Mouse (Mus musculus): ENCODE measurements around the gene Rasip1. TPM values are rescaled to one million over a fixed set of nuclear protein-coding genes. Genes with fewer than 3 reads are reported as not detected.

Gene Rasip1
- not detected for polyA plus RNA-seq (2012; fragmentation: generic; extraction: Trizol)
- long read RNA-seq, experiment 1: 0 reads
- long read RNA-seq, experiment 2: 0 reads

GRCm38 (mm10) chr7:45627261-45627660, at the start of gene Rasip1:
Gene Rasip1 (plus strand): TSS chr7:45627488.
- Histone ChIP-seq H3K4me3 (ENCODE audit: insufficient read depth, poor library complexity, severe bottlenecking) (no peak within 1 kb of the TSS), H3ac (ENCODE audit: control insufficient read depth, insufficient read length, low read depth) (no peak within 1 kb of the TSS), H3K79me2 (ENCODE audit: control insufficient read depth, insufficient read depth) (no peaks in the 10 kb centered on the region), H3K79me3 (ENCODE audit: low read depth) (no peaks in the 10 kb centered on the region), H3K27me3 (ENCODE audit: control insufficient read depth, insufficient read depth, insufficient read length) (peaks cover 10% of the 10 kb centered on the region), H3K36me3 (ENCODE audit: control insufficient read depth, insufficient read depth) (no peaks in the 10 kb centered on the region)
- no peak for TF ChIP-seq FOSL1 (IDR thresholded peaks at IDR 0.05; ENCODE audit: insufficient read depth, low read length, poor library complexity, severe bottlenecking)
- no peak for TF ChIP-seq USF1 (IDR thresholded peaks at IDR 0.05; ENCODE audit: low read depth)
- TF ChIP-seq CEBPB (IDR thresholded peaks at IDR 0.05; ENCODE audit: low read depth): no peak
- no peak for TF ChIP-seq MYOD1 (IDR thresholded peaks at IDR 0.05; ENCODE audit: control insufficient read depth, insufficient read length, low read depth)
- no peak for TF ChIP-seq MYOG (IDR thresholded peaks at IDR 0.05; ENCODE audit: control insufficient read depth, extremely low read depth, insufficient read length)
- no peak for TF ChIP-seq CTCF (IDR thresholded peaks at IDR 0.05; ENCODE audit: control insufficient read depth, insufficient read depth, insufficient read length)
- TF ChIP-seq MAX (IDR thresholded peaks at IDR 0.05): no peak

- Histone ChIP-seq H3K4me3 (ENCODE audit: insufficient read depth, poor library complexity, severe bottlenecking) (no peak overlapping the region), H3K79me2 (ENCODE audit: control insufficient read depth, insufficient read depth) (no peaks in the 10 kb centered on the region), H3K36me3 (ENCODE audit: control insufficient read depth, insufficient read depth) (no peaks in the 10 kb centered on the region), H3K79me3 (ENCODE audit: low read depth) (no peaks in the 10 kb centered on the region), H3K27me3 (ENCODE audit: control insufficient read depth, insufficient read depth, insufficient read length) (no peaks in the 10 kb centered on the region), H3ac (ENCODE audit: control insufficient read depth, insufficient read length, low read depth) (no peak overlapping the region)
- no peak for TF ChIP-seq MYOD1 (IDR thresholded peaks at IDR 0.05; ENCODE audit: control insufficient read depth, insufficient read length, low read depth)
- TF ChIP-seq CTCF (IDR thresholded peaks at IDR 0.05; ENCODE audit: control insufficient read depth, insufficient read depth, insufficient read length): no peak
- no peak for TF ChIP-seq MAX (IDR thresholded peaks at IDR 0.05)
- TF ChIP-seq CEBPB (IDR thresholded peaks at IDR 0.05; ENCODE audit: low read depth): no peak
- TF ChIP-seq USF1 (IDR thresholded peaks at IDR 0.05; ENCODE audit: low read depth): no peak
- no peak for TF ChIP-seq MYOG (IDR thresholded peaks at IDR 0.05; ENCODE audit: control insufficient read depth, extremely low read depth, insufficient read length)
- no peak for TF ChIP-seq FOSL1 (IDR thresholded peaks at IDR 0.05; ENCODE audit: insufficient read depth, low read length, poor library complexity, severe bottlenecking)
Measured at GRCm38 (mm10) chr7:45585923-45586322, 41.4 kb upstream of the Rasip1 start.

DNA sequence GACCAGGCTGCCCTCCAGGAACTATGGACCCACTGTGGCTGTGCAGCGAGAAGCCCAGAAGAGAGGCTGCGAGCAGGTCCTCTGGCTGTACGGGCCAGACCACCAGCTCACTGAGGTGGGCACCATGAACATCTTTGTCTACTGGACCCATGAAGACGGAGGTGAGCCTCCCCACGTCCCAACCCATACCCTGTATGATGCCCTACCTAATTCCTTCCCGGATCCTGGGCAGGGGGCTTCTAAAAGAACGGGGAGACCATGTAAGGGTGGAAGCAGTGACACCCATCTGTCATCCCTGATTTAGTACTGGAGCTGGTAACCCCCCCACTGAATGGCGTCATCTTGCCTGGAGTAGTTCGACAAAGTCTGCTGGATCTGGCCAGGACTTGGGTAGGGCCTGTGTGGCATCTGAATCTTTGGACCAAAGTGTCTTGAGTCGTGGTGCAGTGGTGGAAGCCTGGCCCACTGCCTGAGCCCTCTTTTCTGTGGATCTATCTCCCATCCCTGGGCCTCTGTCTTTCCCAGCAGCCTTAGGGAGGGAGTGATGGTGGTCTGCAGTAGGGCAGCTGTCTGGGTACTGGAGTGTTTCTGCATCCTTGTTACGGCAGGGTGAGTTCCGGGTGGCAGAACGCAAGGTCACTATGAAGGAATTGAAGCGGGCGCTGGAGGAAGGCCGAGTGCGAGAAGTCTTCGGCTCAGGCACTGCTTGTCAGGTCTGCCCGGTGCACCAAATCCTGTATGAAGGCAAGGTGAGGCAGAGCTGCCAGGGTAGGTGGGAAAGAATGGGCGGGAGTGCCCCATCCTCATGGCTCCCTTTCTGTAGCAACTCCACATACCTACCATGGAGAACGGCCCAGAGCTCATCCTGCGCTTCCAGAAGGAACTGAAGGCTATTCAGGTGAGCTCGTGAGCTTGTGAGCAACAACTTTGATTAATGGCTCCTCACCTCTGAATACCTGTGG, 39.4 kb upstream of the Rasip1 start:
- TF ChIP-seq MAX (IDR thresholded peaks at IDR 0.05) (no peak), CEBPB (IDR thresholded peaks at IDR 0.05; ENCODE audit: low read depth) (no peak), MYOD1 (IDR thresholded peaks at IDR 0.05; ENCODE audit: control insufficient read depth, insufficient read length, low read depth) (no peak), FOSL1 (IDR thresholded peaks at IDR 0.05; ENCODE audit: insufficient read depth, low read length, poor library complexity, severe bottlenecking) (no peak)
- H3K27me3 ChIP-seq (ENCODE audit: control insufficient read depth, insufficient read depth, insufficient read length): no peaks in the 10 kb centered on the region
- H3K4me3 ChIP-seq (ENCODE audit: insufficient read depth, poor library complexity, severe bottlenecking): no peak overlapping the region
- no peaks in the 10 kb centered on the region for H3K79me3 ChIP-seq (ENCODE audit: low read depth)
- no peak overlapping the region for H3ac ChIP-seq (ENCODE audit: control insufficient read depth, insufficient read length, low read depth)
- no peaks in the 10 kb centered on the region for H3K36me3 ChIP-seq (ENCODE audit: control insufficient read depth, insufficient read depth)
- no peaks in the 10 kb centered on the region for H3K79me2 ChIP-seq (ENCODE audit: control insufficient read depth, insufficient read depth)

GRCm38 (mm10) chr7:45589173-45589572, 38.1 kb upstream of the Rasip1 start:
- TF ChIP-seq MAX (IDR thresholded peaks at IDR 0.05): no peak
- TF ChIP-seq MYOD1 (IDR thresholded peaks at IDR 0.05; ENCODE audit: control insufficient read depth, insufficient read length, low read depth): no peak
- no peak for TF ChIP-seq USF1 (IDR thresholded peaks at IDR 0.05; ENCODE audit: low read depth)
- TF ChIP-seq CEBPB (IDR thresholded peaks at IDR 0.05; ENCODE audit: low read depth): no peak
- TF ChIP-seq CTCF (IDR thresholded peaks at IDR 0.05; ENCODE audit: control insufficient read depth, insufficient read depth, insufficient read length): peak; percentile 66
- no peak for TF ChIP-seq MYOG (IDR thresholded peaks at IDR 0.05; ENCODE audit: control insufficient read depth, extremely low read depth, insufficient read length)
- Histone ChIP-seq H3ac (ENCODE audit: control insufficient read depth, insufficient read length, low read depth) (no peak overlapping the region), H3K79me3 (ENCODE audit: low read depth) (no peaks in the 10 kb centered on the region), H3K4me3 (ENCODE audit: insufficient read depth, poor library complexity, severe bottlenecking) (no peak overlapping the region), H3K36me3 (ENCODE audit: control insufficient read depth, insufficient read depth) (no peaks in the 10 kb centered on the region), H3K79me2 (ENCODE audit: control insufficient read depth, insufficient read depth) (no peaks in the 10 kb centered on the region), H3K27me3 (ENCODE audit: control insufficient read depth, insufficient read depth, insufficient read length) (no peaks in the 10 kb centered on the region)

DNA sequence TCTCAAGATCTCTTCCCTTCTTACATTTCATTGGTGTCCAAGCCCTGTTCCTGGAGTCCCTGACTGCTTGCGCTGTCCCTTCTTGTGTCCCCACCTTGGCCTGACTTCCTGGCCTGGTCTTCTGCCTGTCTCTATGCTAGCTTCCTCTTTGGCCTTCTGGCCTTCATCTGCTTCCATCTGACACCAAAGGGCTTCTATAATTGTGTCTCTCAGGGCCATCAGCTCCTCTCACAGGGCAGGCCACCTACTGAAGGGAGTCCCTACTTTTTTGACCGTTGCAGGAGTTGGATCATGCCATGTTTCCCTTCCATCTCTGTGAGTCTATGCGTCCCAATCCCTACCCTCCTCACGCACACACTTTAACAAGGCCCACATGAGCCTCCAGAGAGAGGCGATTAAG, 37.4 kb upstream of the Rasip1 start:
- no peak overlapping the region for H3ac ChIP-seq (ENCODE audit: control insufficient read depth, insufficient read length, low read depth)

More for the DNA sequence above, 37.4 kb upstream of the Rasip1 start:
- H3K79me3 ChIP-seq (ENCODE audit: low read depth): no peaks in the 10 kb centered on the region
- no peaks in the 10 kb centered on the region for H3K27me3 ChIP-seq (ENCODE audit: control insufficient read depth, insufficient read depth, insufficient read length)
- no peak for TF ChIP-seq FOSL1 (IDR thresholded peaks at IDR 0.05; ENCODE audit: insufficient read depth, low read length, poor library complexity, severe bottlenecking)
- TF ChIP-seq MYOD1 (IDR thresholded peaks at IDR 0.05; ENCODE audit: control insufficient read depth, insufficient read length, low read depth): no peak
- no peak for TF ChIP-seq USF1 (IDR thresholded peaks at IDR 0.05; ENCODE audit: low read depth)
- no peak for TF ChIP-seq MAX (IDR thresholded peaks at IDR 0.05)
- no peak for TF ChIP-seq MYOG (IDR thresholded peaks at IDR 0.05; ENCODE audit: control insufficient read depth, extremely low read depth, insufficient read length)
- no peak for TF ChIP-seq CEBPB (IDR thresholded peaks at IDR 0.05; ENCODE audit: low read depth)
- TF ChIP-seq CTCF (IDR thresholded peaks at IDR 0.05; ENCODE audit: control insufficient read depth, insufficient read depth, insufficient read length): no peak
- no peak overlapping the region for H3K4me3 ChIP-seq (ENCODE audit: insufficient read depth, poor library complexity, severe bottlenecking)
- no peaks in the 10 kb centered on the region for H3K36me3 ChIP-seq (ENCODE audit: control insufficient read depth, insufficient read depth)
- no peaks in the 10 kb centered on the region for H3K79me2 ChIP-seq (ENCODE audit: control insufficient read depth, insufficient read depth)
